Mouse (Mus musculus): Measurements from ENCODE around the gene Ankrd53.

The Ankrd53 gene

DNA sequence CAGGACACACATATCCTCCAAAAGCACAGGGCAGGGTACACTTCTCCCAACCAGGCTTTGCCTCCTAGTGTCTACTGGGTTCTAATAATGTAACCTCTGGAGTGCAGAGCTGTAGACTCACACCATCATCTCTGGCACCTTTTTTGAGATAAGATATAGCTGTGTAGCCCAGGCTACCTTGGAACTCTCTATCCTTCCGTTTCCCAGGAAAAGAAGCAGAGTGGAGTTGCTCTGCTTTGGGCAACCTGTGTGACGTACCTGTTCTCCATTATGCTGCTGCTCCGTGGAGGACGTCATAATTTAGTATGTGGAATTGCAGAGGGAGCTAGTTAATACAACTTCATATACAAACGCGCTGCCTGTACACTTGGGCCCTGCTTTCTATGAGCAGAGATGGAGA lies at the start of gene Ankrd53:
Ankrd53 (plus strand) TSS at position 301 of the 400 bp plus-strand sequence.
- no peak for DNase-seq

DNA sequence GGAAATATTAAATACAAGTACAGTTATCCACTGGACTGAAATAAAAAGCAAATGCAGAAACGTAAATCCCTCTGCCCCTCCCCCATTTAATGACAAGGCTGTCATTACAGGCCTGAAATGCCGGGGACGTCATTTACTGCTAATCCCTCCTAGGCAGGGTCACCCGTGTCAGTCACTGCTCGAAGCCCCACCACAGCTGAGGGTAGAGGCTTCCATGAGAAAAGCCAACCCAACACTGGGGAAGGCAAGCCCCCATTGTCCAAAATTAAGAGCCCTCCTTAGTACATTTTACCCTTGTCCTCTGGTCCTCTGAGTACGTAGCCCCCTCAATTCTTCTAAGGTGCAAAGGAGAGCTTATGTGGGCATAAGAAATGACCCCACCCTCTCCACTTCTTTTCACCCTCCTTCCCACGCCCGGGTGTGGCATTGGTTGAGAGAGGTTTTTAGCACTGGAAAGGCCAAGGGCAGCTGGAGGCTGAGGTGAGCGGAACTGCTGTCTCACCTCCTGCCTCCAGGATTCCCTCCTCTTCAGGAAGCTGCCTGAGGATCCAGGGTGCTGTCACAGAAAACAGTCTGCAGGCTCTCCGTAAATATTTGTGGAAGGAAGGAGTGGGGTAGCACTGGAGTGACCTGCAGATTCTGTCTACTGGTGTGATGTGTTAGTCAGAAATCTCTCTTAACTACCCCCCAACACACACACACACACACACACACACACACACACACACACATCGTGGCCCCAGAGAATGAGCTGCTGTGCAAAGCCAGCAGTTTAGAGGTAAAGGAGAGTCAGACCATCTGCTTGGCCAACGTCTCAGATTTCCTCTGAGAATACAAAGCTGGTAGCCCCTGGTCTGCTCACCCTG lies 48.9 kb upstream of the Ankrd53 start:
- DNase-seq: no peak

DNA sequence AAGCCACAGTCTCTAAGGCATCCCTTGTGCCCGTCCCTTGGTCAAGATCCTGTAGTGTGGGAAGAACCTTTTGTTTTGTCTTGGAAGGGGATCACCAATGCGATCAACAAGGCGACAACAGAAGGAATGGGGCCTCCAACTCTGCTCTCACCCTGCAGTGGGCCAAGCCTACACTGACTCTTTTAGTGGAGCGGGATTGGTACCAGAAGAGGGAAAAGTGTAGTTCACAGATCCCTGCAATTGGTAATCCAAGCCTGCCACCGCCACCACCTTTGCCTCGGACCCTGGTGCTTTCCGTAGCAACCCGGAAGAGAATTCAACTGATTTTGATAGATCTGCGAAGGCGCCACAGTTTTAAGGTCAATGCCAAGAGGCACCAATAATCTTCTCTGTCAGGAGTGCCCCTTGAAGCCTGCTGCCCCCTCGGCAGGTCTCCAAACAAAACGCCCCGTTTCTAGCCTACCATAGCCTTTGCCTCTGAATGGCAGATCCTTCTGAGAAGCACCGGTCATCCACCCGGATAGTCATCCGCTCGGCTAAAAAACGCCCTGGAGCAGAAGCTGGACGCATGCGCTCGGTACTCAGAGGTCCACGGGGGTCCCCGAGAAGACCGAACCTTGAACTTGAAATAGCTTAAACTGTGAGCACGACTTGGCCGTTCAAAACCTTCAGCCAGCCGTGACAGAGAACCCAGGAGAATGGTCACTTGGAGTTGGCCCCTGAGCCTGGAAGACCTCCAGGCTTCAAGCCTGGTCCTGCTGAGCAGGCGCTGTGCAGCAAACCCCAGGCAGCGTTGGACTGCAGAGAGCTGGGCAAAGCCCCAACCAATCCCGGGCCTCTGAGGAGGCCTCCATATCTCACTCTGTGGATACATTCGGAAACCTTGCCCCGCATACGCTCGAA lies 48.0 kb upstream of the Ankrd53 start:
- peak; percentile 39 to 42 for DNase-seq

DNA sequence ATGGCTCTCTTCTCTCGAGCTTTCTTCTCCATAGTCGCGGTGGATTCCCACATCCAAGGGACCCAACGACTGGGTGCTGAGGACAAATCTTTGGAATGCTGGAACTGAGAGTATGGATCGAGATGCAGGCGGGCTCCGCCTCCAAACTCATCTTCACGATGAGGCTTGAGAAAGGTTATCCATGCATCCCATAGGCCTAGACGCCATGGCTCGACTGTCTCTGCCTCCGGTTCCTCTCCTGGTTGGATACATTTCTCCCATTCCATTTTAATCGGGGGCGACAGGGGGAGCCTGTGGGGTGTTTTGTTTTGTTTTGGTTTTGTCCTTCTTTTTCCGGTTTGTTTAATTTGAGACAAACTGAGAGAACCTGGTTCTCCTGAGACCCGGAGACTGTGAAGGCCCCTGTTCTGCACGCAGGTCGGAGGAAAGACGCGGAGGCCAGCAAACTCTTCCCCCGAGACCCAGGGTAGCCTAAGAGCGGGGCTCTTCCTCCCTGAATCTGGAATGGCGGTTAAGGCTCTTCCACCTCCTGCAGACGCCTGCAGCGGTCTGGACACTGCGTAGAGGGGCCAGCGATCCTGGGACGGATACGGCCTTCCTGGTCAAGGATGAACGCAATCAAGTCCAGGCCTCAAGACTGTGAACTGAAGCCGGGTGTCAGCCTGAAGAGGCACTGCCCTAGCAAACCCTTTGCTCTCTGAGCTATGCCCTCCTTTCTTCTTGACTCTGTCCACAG lies 46.8 kb upstream of the Ankrd53 start:
- peak in 1 of 2 experiments; percentile 35 for DNase-seq

DNA sequence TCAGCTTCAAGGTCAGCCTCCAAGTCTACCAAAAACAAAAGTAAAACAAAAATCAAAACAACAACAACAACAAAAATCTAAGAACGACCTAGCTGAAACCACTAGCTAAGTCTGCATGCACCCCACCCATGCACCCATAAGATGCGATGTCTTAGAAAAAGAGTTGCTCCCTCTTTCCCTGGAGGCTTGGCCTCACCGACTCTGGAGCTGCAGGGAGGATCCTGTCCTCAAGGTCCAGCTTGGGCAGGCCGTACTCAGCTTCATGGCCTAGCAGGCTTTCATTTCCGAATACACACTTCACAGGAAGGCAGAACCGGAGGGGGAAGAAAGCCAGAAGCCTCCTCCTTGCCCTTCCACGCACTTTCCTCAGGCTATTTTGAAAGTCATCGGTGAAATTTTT lies 45.4 kb upstream of the Ankrd53 start:
- no peak for DNase-seq

DNA sequence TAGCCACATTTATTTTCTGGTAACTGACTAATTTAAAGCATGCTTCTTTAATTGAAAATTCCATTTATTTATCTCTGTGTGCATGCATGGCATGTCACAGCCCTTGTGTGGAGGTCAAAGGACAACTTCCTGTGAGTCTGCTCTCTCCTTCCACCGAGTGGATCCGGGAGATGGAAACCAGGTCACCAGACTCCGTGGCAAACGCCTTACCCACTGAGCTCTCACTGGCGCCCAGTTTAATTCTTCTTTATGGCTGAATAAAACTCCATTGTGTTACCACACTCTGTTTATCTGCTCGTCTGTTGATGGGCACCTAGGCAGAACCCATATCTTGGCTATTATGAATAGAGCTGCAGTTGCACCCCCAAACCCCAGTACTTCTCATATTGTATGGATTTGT lies 39.9 kb upstream of the Ankrd53 start:
- no peak for DNase-seq

DNA sequence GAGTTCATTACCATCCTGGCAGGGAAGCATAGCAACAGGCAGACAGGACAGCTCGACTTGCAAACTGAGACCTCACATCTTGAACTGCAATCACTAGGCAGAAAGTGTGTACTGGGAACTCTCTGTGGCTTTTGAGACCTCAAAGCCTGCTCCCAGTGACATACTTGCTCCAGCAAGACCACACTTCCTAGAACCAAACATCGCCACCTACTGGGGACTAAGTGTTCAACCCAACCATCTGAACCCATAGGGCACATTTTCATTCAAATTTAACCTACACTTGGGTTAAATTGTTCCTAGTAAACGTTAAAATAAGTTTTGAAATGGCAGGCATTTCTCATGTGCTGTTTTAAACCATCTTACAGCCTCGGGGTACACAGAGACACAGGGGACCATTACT lies 35.3 kb upstream of the Ankrd53 start:
- no peak for DNase-seq

DNA sequence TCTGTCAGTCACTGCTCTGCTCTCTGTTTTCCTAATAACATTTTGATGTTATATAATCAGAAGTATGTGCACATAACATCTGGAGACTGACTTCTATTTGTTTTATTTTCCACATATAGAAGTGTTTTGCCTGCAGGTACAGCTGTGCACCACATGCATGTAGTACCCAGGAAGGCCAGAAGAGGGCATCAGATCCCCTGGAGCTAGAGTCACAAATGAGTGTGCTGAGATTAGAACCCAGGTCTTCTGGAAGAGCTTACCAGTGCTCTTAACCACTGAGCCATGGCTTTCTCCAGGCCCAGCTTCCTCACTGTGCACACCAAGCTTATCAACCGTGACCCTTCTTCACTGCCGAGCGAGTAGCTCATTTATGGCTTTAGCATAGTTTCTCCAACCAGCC lies 34.0 kb upstream of the Ankrd53 start:
- DNase-seq: no peak

DNA sequence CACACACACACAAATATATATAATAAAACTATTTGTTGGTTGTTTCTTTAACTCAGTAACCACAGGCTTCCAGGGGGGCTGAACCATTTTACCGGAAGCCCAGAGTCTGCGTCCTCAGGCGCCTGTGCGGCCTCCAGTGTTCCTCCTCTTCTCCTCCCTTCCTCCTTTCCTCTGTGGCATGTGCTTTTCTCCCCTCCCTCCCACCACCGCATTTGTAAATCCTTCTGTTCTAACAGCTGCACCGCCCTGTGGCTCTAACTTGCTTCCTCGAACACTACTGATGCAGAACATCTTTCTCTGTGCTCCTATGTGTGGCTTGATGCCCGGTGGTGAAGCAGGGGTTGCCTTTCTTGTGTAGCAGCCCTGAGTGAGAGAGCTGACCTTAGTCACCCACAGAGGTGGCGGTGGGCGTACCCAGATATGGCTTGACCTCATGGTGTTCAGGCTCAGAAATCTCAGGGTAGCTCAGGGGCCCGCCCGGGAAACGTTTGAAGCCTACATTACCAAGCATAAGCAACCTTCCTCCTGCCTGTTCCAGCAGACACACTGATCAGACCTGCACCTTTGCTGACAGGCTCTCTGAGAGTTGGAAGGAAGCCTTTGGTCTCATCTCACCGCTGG lies 33.0 kb upstream of the Ankrd53 start:
- no peak for DNase-seq

DNA sequence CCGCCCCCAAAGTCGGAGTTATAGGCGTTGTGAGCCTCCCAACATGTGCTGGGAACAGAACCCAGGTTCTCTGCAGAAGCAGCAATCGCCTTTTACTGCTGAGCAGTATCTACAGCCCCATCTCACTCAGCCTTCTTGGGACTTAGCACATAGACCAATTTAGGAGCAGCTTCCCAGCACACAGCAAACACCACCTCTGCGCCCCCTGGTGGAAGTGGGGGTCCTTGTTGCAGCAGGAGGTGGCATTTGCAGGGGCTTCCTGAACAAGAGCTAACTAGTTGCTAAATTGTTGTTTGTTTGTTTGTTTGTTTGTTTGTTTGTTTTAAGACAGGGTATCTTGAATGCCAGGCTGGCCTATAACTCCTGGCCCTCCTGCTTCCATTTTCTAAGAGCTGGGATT lies 31.3 kb upstream of the Ankrd53 start:
- peak; percentile 37 to 67 for DNase-seq

DNA sequence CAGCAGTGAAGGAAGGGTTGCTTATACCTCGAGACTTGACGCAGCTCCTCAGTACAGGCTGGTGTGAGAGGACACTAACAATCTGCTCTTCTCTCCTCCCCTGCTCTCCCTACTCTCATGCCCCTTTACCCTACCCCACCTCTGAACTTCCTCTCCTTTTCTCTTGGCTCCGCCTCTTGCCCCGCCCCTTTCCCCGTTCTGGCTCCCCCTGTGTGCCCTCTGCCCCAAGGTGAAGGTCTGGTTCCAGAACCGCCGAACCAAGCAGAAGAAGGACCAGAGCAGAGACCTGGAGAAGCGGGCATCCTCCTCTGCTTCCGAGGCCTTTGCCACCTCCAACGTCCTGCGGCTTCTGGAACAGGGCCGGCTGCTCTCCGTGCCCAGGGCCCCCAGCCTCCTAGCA lies 25.1 kb upstream of the Ankrd53 start:
- DNase-seq: no peak

DNA sequence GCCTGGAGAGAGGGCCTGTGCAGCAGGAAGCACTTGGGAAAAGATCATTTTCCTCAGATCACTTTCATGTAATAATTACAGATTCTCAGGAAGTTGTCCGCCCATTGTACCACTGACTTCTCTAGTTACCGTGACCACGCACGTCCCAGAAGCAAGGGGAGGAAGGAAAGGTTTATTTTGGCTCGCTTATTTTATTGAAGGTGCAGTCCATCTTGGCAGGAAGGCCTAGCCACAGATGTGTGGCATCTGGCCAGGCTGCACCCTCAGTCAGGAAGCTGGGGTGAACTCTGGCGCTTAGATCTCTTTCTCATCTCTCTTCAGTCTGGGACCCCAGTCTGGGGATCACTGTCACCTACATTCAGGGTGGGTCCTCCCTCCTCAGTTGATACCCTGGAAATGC lies 23.8 kb upstream of the Ankrd53 start:
- DNase-seq: no peak

DNA sequence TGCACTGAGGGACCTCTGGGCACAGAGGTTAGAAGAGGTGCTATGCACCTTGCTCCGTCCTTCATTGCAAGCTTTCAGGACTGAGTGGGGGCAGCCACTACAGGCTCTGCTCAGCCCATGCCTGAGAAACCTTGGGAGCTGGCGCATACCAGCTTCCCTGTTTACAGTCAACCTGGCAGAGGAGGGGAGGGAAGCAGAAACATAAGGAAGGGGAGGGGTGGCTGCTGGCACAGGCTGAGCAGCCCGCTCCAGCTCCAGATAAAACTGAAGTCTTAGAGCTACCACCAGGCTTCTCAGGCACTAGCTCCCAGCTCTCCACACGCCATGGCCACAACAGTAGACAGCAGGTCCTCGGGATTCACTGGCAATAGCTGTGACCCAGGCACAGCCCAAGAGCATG lies 19.7 kb upstream of the Ankrd53 start, which contains the start of gene Atp6v1b1:
Atp6v1b1 (plus strand) TSS at position 230 of the 400 bp plus-strand sequence.
- no peak for DNase-seq

DNA sequence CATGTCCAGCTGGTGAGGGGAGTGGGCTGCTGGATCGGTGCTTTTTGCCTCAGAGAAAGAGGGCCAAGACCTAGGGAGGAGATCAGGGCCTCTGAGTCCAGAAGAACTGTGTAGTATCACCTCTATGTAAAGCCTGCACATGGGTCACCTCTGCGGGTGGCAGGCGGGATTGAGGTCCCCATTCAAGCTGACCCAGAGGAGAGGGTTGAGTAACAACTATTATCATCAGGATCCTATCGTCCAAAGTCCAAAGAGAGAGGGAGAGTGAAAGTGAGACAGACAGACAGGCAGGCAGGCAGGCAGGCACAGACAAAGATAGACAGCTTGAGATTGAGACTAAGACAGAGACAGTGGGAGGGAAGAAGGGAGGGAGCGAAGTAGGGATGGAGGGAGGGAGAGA lies 19.2 kb upstream of the Ankrd53 start:
- no peak for DNase-seq

DNA sequence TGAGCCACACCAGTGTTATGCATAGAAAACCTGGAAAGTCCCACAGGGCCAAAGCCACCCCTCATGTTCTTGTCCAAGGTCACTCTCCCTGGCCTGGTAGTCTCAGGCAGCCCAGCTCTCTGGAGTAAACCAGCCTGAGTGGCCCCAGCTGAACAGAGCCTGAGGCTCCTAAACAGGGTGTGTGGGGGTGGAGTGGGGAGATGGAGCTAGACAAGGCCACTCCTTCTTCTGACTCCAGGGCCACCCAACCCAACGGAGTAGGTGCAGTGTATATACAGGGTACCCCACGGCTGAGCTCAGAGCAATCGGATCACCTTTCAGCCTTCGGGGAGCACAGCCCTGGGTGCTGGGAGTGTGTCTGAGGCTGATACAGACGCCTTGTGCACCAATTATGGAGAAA lies 18.3 kb upstream of the Ankrd53 start:
- no peak for DNase-seq

DNA sequence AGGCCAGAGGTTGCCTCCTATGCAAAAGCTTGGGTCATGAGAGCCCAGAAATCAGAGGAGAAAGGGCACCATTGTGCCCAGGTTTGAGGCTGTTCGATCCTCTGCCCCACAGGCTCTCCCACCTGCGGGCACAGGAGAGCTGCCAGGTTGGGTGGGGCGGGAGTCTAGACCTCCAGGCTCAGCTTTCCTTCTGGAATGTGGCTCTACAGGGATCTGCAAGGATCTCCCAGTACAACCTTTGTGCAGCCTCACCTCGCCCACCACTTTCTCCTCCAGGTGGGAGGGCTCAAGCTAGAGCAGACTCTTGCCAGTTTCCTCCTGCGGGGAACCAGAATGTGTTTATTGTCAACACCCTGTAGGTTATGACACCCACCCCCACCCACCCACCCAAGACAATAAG lies 17.9 kb upstream of the Ankrd53 start:
- no peak for DNase-seq

DNA sequence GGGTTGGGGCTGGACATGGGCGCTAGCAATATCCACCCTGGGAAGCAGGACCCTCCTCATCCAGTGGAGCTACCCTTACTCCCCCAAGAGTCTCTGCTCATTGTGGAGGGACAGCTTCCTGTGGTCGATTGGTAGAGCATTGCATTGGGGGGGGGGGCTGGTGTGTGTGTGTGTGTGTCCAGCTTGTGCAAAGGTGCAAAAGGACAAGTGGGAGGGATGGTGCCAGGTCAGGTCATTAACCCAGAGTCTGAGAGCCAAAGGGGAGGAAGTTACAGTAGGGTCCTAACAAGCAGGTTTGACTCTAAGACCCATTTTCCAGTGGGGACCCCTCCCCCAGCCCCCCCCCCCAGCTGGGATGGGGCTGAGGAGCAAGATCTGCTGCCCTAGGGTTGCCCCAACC lies 17.0 kb upstream of the Ankrd53 start:
- DNase-seq: no peak

DNA sequence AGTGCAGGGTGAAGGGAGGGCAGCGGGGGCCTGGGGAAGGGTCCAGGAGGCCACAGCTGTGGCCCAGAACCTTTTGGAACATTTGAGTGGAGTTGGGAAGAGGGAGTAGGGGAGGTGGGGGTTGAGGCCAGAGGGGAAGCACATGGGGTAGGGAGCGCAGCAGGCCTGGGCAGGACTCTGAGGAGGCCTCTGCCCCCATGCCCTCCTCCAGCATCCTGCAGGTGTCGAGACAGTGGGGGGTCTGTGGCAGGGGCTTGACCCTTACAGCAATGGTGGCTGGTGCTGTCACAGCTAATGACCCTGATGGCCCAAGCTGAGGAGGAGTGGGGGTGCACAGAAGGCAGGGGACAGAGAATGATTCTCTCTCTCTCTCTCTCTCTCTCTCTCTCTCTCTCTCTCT lies 13.2 kb upstream of the Ankrd53 start:
- no peak for DNase-seq

DNA sequence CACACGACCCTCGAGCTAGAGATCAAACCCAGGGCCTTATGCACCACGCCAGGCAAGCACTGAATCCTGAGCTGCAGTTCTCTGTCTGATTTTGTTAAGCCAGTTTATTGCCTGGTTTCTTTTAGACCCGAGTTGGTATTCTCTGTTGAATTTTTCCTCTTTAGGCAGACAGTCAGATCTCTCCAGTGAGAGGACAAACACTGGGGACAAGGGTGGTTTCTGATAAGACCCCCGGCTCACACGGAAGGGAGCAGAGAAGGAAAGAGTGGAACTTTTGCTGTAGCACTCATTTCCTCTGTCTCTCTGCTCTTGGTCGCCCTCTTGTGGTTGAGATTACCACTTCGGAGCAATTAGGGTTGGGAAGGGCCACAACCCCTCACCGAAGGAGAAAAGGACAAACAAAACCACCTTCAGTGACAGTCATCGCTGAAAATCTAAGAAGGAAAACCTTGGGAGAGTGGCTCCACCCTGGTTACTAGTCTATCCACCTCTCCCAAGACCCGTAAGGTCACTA lies 12.2 kb upstream of the Ankrd53 start:
- peak; percentile 35 to 75 for DNase-seq

DNA sequence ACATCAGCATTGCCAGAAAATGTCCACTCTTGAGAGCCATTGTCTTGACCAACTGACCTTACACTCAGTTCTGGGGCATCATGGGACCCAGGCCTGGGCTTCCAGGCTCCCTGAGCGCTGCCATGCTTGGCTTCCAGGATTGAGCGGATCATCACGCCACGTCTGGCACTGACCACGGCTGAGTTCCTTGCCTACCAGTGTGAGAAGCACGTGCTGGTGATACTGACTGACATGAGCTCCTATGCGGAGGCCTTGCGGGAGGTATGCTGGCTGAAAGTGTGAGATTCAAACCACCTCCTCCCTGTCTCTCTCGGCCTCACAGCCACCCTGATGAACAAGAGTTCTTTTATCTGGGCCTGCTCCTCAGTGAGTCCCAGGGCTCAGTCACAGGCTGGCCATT lies 6.4 kb upstream of the Ankrd53 start:
- no peak for DNase-seq

DNA sequence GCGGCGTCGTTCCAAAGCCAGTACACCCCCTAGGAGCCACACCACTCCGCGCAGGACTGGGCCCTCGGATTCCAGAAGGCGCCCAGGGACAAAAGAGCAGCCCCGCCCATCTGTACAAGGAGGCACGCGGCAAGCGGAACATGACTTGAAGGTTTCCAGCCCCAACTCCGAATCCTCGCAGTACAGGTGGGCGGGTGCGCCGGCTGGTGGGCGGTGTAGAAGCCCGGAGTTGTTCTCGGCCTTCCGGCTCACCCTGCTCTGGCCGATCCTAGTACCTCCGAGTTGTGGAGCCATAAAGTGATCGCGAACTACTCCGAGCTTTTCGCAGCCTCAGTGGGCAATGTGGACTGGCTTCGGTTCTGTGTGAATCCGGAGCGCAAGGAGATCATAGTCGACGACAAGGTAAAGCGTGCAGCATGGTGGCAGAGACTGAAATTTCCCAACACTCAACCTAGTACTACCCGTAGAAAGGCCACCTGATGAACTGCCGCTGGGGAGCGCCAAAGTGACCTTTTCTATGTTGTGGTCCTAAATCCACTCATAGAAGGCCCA lies 512 bp downstream of the Ankrd53 start:
- DNase-seq: no peak

DNA sequence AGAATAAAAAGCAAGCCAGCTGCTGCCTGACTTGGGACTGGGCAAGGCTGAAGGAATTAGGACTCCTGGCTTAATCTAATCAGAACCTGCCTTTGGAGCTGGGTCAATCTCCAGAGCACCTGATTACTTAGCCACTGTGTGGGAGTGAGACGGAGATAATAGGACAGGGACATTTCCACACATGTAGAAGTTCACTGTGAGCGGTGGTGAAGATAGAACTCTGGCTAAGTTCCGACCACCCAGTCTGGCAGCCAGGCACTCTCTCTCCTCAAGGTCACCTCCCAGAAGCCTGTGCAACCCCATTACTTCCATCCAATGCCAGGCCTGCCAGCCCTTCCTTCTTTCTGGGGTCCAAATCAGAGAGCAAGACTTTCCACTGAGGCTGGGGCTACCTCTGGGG lies 4.5 kb downstream of the Ankrd53 start:
- DNase-seq: no peak
